Mouse (Mus musculus) bone marrow macrophage, adult 2 months (primary cell): Measurements from ENCODE around the gene Cep112.

Experiments
- CTCF ChIP-seq: IDR thresholded peaks from 2 replicates; pipeline ENCODE4 v1.5.1; 2012; ENCODE audit warnings: low read depth, mild to moderate bottlenecking, low read length, moderate library complexity
- POLR2A ChIP-seq: IDR thresholded peaks from 2 replicates; pipeline ENCODE4 v1.6.1; 2012; ENCODE audit warnings: mild to moderate bottlenecking, low read depth, low read length, borderline replicate concordance

DNA sequence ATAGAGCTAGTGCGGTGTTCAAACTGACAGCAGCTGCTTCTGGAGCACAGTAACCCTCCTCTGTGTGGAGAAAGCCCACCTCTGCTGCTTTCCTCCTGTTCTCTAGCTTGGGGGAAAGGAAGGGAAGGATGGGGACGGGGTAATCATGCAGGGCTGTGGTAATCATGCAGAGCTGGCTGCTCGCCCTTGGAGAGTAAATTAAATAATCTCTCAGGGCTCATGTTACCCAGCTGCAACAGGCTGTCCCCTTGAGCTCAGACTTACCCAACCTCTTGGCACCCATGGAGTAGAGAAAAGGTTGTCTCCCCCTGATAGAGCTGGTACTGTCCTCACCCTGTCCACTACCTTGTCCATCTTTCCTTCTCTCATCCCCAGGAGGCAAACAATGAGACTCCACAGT is 345.1 kb downstream of the Cep112 start:
- no peak for TF ChIP-seq CTCF
- no peak for TF ChIP-seq POLR2A
